Mouse (Mus musculus): ENCODE results near the gene Gdf1.

Gene Gdf1

GRCm38 (mm10) chr8:70329124-70329834, at the start of gene Gdf1:
Gdf1 (plus strand) TSS chr8:70329817.
- DNase-seq (ENCODE audit: low read depth, low spot score), result no peak

GRCm38 (mm10) chr8:70281001-70281400, 48.6 kb upstream of the Gdf1 start:
- DNase-seq (ENCODE audit: low read depth, low spot score), result no peak

- peak; percentile 55 for DNase-seq (ENCODE audit: low read depth, low spot score)
Observed at GRCm38 (mm10) chr8:70282603-70283135, 46.9 kb upstream of the Gdf1 start, which contains the start of gene Homer3. Homer3 (plus strand) TSS chr8:70282827.

GRCm38 (mm10) chr8:70283136-70284077, 46.2 kb upstream of the Gdf1 start:
- no peak for DNase-seq (ENCODE audit: low read depth, low spot score)

GRCm38 (mm10) chr8:70284421-70284820, 45.2 kb upstream of the Gdf1 start:
- no peak for DNase-seq (ENCODE audit: low read depth, low spot score)

- DNase-seq (ENCODE audit: low read depth, low spot score), result no peak
Observed at GRCm38 (mm10) chr8:70285304-70285703, 44.3 kb upstream of the Gdf1 start.

- DNase-seq (ENCODE audit: low read depth, low spot score), result no peak
Observed at GRCm38 (mm10) chr8:70286737-70287136, 42.9 kb upstream of the Gdf1 start.

GRCm38 (mm10) chr8:70293988-70294405, 35.6 kb upstream of the Gdf1 start:
- DNase-seq (ENCODE audit: low read depth, low spot score), result no peak

GRCm38 (mm10) chr8:70300881-70301280, 28.7 kb upstream of the Gdf1 start:
- DNase-seq (ENCODE audit: low read depth, low spot score), result no peak

GRCm38 (mm10) chr8:70302358-70302890, 27.2 kb upstream of the Gdf1 start, which contains the start of the genes Ddx49 and Cope:
Ddx49 (minus strand) TSS chr8:70302489.
Cope (plus strand) TSS chr8:70302518.
- DNase-seq (ENCODE audit: low read depth, low spot score), result peak; percentile 96

GRCm38 (mm10) chr8:70302901-70303300, 26.7 kb upstream of the Gdf1 start:
- no peak for DNase-seq (ENCODE audit: low read depth, low spot score)

- DNase-seq (ENCODE audit: low read depth, low spot score), result no peak
Observed at GRCm38 (mm10) chr8:70309311-70309710, 20.3 kb upstream of the Gdf1 start.

GRCm38 (mm10) chr8:70313399-70313798, 16.2 kb upstream of the Gdf1 start:
- no peak for DNase-seq (ENCODE audit: low read depth, low spot score)

- no peak for DNase-seq (ENCODE audit: low read depth, low spot score)
Observed at GRCm38 (mm10) chr8:70315624-70316510, 13.8 kb upstream of the Gdf1 start, which contains the start of gene Cers1. Cers1 (plus strand) TSS chr8:70315775.

- DNase-seq (ENCODE audit: low read depth, low spot score), result peak; percentile 93
Observed at GRCm38 (mm10) chr8:70316511-70317504, 12.8 kb upstream of the Gdf1 start.

- no peak for DNase-seq (ENCODE audit: low read depth, low spot score)
Observed at GRCm38 (mm10) chr8:70317872-70318271, 11.7 kb upstream of the Gdf1 start.

- DNase-seq (ENCODE audit: low read depth, low spot score), result no peak
Observed at GRCm38 (mm10) chr8:70323716-70324115, 5.9 kb upstream of the Gdf1 start.

GRCm38 (mm10) chr8:70327512-70327911, 2.1 kb upstream of the Gdf1 start:
- no peak for DNase-seq (ENCODE audit: low read depth, low spot score)
